Mouse (Mus musculus) ovary, postnatal 10 days (tissue): ENCODE results near the gene Klk1b26.
"Not testable (repeated sequence)": the region's sequence is repeated elsewhere in the genome, so short reads cannot be mapped to it uniquely, and the experiment has no call there.

Source experiments
- DNase-seq: peaks from one replicate; pipeline ENCODE4 v3.0.0; 2022; ENCODE audit warnings: low spot score

The Klk1b26 gene

DNA sequence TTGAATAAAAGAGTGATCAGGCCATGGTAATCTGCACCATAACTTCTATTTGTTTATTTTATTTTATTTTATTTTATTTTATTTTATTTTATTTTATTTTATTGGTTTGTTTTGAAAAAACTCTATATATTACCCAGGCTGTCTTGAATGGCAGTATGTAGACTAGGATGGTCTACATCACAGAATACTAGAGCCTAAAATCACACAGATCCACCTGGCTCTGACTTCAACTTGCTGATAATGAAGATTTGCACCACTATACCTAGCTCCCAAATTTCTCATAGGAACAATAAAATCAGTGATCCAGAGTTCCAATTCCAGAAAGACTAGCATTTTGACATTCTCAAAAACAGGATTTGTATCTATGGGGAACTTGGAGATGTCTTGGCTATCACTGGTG lies at the start of gene Klk1b26:
Klk1b26 (plus strand) TSS at position 301 of the 400 bp plus-strand sequence.
- DNase-seq = not testable (repeated sequence)

DNA sequence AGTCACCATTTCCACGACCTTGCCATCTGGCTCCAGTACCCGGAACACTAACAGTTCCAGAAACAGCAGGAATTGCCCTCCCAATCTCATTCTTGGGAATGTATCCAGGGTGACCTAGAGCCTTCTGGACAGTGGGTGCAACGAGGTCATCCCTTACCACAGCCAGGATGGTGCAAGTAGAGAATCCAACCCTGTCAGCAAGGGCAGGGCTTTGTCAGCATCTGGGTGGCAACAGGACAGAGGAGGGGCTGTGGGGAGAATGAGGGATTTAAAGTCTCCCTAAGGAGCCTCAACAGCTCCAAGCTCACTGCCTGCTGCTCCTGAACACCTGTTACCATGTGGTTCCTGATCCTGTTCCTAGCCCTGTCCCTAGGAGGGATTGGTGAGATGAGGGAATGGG lies 45.5 kb upstream of the Klk1b26 start, which contains the start of gene Klk1b1:
Klk1b1 (plus strand) TSS at position 301 of the 400 bp plus-strand sequence.
- no peak for DNase-seq

GRCm38 (mm10) chr7:43967058-43967457 lies 44.9 kb upstream of the Klk1b26 start:
- DNase-seq = no peak

DNA sequence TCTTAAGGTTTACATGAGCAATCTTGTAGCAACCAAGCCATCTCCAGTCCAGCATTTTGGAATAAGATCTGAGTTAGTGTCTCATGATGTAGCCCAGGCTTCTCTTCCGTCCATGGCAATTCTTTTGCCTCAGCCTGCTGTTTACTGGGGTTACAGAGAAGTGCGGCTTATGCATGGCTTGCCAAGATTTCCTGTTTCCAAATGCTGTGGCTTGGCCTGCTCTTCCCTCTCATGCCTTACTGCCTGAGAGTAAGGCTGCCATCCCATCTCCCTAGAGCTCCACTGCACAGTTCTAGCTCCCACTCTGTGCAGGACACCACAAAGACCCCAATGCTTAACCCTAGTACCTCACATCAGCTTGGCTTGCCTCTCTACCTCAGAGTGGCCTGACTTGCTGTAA lies 44.4 kb upstream of the Klk1b26 start:
- DNase-seq = no peak

DNA sequence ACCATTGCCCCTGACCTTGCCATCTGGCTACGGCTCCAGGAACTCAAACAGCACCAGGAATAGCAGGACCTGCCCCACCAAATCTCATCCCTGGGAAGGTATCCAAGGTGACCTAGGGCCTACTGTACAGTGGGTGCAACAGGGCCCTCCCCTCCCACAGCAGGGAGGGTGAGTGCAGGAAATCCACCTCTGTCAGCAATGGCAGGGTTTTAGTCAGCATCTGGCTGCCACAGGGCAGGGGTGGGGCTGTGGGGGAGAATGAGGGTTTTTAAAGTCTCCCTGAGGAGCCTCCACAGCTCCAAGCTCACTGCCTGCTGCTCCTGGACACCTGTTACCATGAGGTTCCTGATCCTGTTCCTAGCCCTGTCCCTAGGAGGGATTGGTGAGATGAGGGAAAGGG lies 36.2 kb upstream of the Klk1b26 start, which contains the start of gene Klk1b9:
Klk1b9 (plus strand) TSS at position 301 of the 400 bp plus-strand sequence.
- DNase-seq = not testable (repeated sequence)

DNA sequence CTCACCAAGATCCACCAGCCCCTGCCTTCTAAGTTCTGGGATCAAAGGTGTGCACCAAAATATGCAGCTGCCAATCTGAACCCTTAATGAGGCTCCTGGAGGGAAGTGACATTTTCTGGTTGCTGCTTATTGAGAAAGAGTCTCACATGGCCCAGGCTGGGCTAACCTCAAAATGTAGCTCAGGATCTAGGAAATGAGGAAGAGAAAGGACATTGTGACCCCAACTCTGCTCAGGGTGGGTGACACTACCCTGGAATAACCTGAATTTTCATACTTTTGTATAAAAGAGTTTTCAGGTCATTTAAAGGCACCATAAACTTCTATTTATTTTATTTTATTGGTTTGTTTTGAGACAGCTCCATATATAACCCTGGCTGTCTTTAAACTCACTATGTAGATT lies 26.3 kb upstream of the Klk1b26 start:
- DNase-seq = no peak

DNA sequence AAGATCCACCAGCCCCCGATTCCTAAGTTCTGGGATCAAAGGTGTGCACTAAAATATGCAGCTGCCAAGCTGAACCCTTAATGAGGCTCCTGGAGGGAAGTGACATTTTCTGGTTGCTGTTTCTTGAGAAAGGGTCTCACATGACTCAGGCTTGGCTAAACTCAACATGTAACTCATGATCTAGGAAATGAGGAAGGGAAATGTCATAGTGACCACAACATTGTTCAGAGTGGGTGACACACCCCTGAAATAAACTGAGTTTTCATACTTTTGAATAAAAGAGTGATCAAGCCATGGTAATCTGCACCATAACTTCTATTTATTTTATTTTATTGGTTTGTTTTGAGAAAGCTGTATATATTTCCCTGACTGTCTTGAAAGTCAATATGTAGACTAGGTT lies 17.1 kb upstream of the Klk1b26 start:
- not testable (repeated sequence) for DNase-seq

DNA sequence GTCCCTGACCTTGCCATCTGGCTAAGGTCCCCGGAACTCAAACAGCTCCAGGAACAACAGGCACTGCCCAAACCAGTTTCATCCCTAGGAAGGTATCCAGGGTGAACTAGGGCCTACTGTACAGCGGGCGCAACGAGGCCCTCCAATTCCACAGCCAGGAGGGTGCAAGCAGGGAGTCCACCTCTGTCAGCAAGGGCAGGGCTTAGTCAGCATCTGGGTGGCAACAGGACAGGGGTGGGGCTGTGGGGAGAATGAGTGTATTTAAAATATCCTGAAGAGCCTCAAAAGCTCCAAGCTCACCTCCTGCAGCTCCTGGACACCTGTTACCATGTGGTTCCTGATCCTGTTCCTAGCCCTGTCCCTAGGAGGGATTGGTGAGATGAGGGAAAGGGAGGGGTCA lies 16.4 kb upstream of the Klk1b26 start, which contains the start of gene Klk1b11:
Klk1b11 (plus strand) TSS at position 301 of the 400 bp plus-strand sequence.
- DNase-seq = not testable (repeated sequence)

DNA sequence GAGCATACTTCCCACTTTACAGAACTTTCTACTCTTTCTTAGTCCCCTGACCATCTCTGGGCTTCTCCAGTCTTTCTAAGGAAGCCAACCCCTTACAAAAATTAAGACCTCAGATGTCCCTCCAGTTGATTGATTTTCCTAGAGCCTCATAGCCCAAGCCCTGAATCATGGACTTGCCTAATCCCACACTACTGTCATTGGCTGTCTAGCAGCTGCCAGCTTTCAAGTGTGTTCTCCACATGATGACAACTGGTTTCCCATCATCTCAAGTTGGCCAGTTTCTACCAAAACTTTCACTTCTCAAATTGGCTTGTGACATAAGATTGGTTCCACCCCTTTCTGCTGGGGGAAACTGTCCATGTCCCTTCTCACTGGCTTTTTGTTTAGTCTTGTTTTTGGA lies 7.1 kb upstream of the Klk1b26 start:
- no peak for DNase-seq

- DNase-seq = not testable (repeated sequence)
These were observed 2.7 kb downstream of the Klk1b26 start for GRCm38 (mm10) chr7:44014666-44015065.

DNA sequence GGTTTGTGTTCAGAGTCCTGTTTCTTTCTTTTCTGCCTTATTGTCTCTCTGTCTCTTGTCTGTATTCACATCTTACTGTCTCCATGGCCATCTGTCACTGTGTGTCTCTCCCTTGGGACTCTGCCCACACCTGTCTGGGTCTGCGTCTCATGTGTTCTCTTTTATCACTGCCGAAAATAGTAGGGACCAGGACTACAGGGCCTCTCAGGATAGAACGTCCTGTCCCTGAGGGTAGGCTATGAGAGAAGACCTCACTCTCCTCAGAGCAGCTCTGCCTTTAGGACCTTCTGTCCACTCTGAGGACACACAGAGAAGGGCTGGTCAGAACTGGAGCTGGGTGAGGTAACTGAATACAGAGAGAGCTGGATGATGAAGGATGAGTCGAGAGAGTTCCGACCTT lies 3.1 kb downstream of the Klk1b26 start:
- DNase-seq = no peak

DNA sequence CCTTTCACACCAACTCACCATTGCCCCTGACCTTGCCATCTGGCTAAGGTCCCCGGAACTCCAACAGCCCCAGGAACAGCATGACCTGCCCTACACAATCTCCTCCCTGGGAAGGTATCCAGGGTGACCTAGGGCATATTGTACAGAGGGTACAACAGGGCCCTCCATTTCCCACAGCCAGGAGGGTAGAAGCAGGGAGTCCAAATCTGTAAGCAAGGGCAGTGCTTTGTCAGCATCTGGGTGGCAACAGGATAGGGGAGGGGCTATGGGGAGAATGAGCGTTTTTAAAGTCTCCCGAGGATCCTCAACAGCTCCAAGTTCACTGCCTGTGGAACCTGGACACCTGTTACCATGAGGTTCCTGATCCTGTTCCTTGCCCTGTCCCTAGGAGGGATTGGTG lies 40.0 kb downstream of the Klk1b26 start, which contains the start of gene Klk1b27:
Klk1b27 (plus strand) TSS at position 301 of the 400 bp plus-strand sequence.
- DNase-seq = not testable (repeated sequence)
